Mouse (Mus musculus) midbrain, embryonic 14.5 days (tissue): ENCODE results near the gene Npcd. TPM values are rescaled to one million over a fixed set of nuclear protein-coding genes. Genes with fewer than 3 reads are reported as not detected.

Experiments
- ATAC-seq: fragments of 200-750 bp; cut with Nextera tagmentation; 2 replicates; pipeline ENCODE4 v1.8.0; 2017; ENCODE audit warnings: moderate number of reproducible peaks, moderate library complexity; ENCODE audit not compliant: low FRiP score, low TSS enrichment
- DNase-seq: peaks from one replicate; pipeline ENCODE4 v3.0.0-alpha.2; 2015
- H3K27ac ChIP-seq: fragments of 300-500 bp; sonication (generic); replicated peaks from 2 replicates; pipeline ENCODE4 v1.5.1; 2014; ENCODE audit warnings: mild to moderate bottlenecking, low read depth, low read length, moderate library complexity
- H3K27me3 ChIP-seq: fragments of 300-500 bp; sonication (generic); 2 replicates; pipeline ENCODE4 v1.6.1; 2014; ENCODE audit warnings: low read length, control low read depth, mixed read lengths; ENCODE audit not compliant: control insufficient read depth, insufficient read depth
- H3K36me3 ChIP-seq: fragments of 300-500 bp; sonication (generic); 2 replicates; pipeline ENCODE4 v1.6.1; 2014; ENCODE audit warnings: low read length, control low read depth; ENCODE audit not compliant: control insufficient read depth, insufficient read depth
- H3K4me1 ChIP-seq: fragments of 300-500 bp; sonication (generic); 2 replicates; pipeline ENCODE4 v1.6.1; 2014; ENCODE audit warnings: mild to moderate bottlenecking, antibody characterized with exemption, low read length, control low read depth; ENCODE audit not compliant: control insufficient read depth, insufficient read depth
- H3K4me2 ChIP-seq: fragments of 300-500 bp; sonication (generic); 2 replicates; pipeline ENCODE4 v1.6.1; 2014; ENCODE audit warnings: mild to moderate bottlenecking, low read length, moderate library complexity
- H3K4me3 ChIP-seq: fragments of 300-500 bp; sonication (generic); replicated peaks from 2 replicates; pipeline ENCODE4 v1.5.1; 2014; ENCODE audit warnings: low read depth, low read length
- H3K9ac ChIP-seq: fragments of 300-500 bp; sonication (generic); replicated peaks from 2 replicates; pipeline ENCODE4 v1.6.1; 2014; ENCODE audit warnings: mild to moderate bottlenecking, low read length, moderate library complexity
- H3K9me3 ChIP-seq: fragments of 300-500 bp; sonication (generic); 2 replicates; pipeline ENCODE4 v1.6.1; 2016; ENCODE audit warnings: low read length, control low read depth, mixed read lengths; ENCODE audit not compliant: control insufficient read depth
- WGBS: fragments of 180-500 bp; shearing (Covaris S2); extraction: QIAGEN DNeasy Blood & Tissue Kit; methylation state at CpG from one replicate; pipeline ENCODE4 v1.1.7; 2014; 5-methylcytosine and 5-hydroxymethylcytosine counted together
- polyA plus RNA-seq: library from polyadenylated mRNA; unstranded; fragments of >200 nt; fragmentation: Nextera tagmentation; extraction: Ambion mirVana; gene quantifications from 2 replicates; pipeline ENCODE4 v1.2.1, GENCODE M21; 2014

Npcd gene
- polyA plus RNA-seq, 1 experiment from 2014 or later, result not detected

DNA sequence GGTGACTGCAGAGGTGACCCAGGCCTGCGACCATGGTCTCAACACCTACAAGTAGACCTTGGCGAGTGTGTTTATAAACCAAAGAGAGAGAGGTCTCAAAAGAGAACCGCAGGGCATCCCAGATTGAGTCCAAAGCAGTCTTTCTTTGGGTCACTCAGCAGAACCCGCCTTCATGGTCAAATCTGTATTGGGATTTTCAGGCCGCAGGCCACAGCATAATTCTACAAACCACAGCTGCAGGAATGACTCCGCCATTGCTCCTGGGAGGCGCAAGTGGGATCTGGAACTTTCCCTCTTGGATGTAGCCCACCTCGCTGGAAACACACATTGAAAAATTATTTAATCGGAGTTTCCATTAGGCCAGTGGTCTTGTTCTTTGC is 834 bp upstream of the Npcd start:
- H3K9me3 ChIP-seq, result no peaks in the 10 kb centered on the region
- H3K4me3 ChIP-seq, result peak overlapping the region; percentile 84
- peaks cover 8% of the 10 kb centered on the region; the same call in 1 of the 2 replicates for H3K36me3 ChIP-seq
- no peaks in the 10 kb centered on the region for H3K27me3 ChIP-seq
- 31% methylated on average over 9 of the region's 9 CpGs for WGBS
- H3K27ac ChIP-seq, result peak overlapping the region; percentile 97
- H3K4me2 ChIP-seq, result peak overlapping the region; percentile 53
- peaks cover 41% of the 10 kb centered on the region for H3K4me1 ChIP-seq
- ATAC-seq (no peak), DNase-seq (peak; percentile 50)
- H3K9ac ChIP-seq, result peak overlapping the region; percentile 92

DNA sequence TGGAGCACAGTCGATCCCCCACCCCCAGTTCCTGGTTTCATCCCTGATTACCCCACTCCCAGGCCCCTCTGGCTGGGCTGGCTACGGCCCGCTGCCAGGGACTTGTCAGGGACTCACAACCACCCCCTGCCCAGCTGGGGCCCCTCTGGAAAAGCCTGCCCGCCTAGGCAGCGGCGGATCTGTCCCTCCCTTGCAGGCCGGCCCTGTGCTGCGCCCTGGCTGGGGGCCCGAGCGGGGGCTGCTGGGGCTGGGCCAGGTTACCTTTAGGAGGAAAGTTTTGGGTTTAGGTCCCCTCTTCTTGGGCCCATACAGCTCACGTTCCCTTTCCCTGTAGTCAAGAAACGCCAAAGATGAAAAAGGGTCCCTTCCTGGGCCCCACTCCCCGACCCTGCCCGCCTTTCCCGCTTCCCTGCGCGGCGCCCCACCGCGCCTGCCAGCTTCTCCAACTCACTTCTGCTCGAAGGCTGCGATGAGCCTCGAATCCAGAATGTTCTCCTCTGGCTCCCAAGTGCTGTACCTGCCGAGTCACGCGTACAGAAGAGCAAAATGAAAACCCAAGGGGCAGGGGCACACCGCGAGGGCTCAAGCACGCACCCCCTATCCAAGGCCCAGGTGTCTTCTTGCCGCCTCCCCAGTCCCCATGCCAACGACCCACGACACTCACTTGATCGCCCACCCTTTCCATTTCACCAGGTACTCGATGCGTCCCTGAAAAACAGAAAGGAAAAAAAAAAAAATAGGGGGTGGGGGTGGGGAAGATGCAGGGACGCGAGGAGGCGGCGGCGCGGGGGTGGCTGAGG is 586 bp downstream of the Npcd start:
- H3K9me3 ChIP-seq, result no peaks in the 10 kb centered on the region
- DNase-seq, result peak; percentile 66
- ATAC-seq, result 0 out of 2 replicates have a peak, but pooled peaks have one; percentile 12
- under 1% methylated on average over 41 of the region's 41 CpGs for WGBS
- peaks cover 17% of the 10 kb centered on the region for H3K36me3 ChIP-seq
- peaks cover 52% of the 10 kb centered on the region for H3K4me1 ChIP-seq
- H3K27me3 ChIP-seq, result no peaks in the 10 kb centered on the region
- H3K4me2 ChIP-seq, result peak overlapping the region; percentile 92
- peak overlapping the region; percentile 97 for H3K27ac ChIP-seq
- peak overlapping the region; percentile 92 for H3K9ac ChIP-seq
- peak overlapping the region; percentile 84 for H3K4me3 ChIP-seq

DNA sequence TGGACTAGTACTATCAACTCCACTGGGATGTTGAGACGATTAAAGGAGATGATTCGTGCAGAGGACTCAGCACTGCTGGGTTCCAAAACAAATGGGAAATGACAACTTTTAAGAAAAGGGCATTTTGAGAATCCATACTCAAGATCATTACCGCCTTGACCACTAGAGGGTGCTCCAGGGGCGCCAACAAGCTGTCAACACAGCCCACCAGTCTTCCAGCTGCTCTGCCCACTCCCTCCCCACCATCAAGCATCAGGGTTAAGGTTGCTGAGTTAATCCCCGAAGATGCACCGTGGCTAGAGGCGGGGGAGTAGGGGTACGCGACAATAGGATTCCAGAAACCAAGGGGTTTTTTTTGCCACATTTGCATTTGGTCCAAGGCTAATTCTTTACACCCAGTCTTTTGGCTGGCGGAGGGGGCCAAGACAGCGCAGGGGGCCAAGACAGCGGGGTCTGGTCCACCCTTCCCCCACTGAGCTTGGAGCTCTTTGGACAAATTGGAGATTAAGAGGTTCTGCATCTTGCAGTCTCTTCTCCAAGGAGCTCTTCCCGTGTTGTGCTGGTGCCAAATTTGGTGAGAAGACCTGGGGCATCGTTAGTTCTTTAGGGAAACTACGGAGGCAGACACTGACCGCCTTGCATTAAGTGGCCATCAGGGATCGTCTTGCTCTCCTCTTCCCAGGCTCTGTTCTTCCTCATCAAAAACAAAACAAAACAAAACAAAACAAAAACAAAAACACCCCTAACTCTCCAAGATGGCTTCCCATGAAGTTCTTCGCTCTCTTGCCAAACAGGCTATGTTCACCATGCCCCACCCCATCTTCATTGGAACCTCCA is 1.8 kb downstream of the Npcd start:
- peak overlapping the region; percentile 97 for H3K27ac ChIP-seq
- H3K27me3 ChIP-seq, result no peaks in the 10 kb centered on the region
- no peaks in the 10 kb centered on the region for H3K9me3 ChIP-seq
- H3K9ac ChIP-seq, result peak overlapping the region; percentile 92
- DNase-seq, result peak; percentile 93
- peaks cover 29% of the 10 kb centered on the region for H3K36me3 ChIP-seq
- WGBS, result 8% methylated on average over 18 of the region's 18 CpGs
- H3K4me3 ChIP-seq, result peak overlapping the region; percentile 84
- no peak; the same call in 1 of the 2 replicates for ATAC-seq
- H3K4me1 ChIP-seq, result peaks cover 64% of the 10 kb centered on the region
- peak overlapping the region; percentile 92 for H3K4me2 ChIP-seq

DNA sequence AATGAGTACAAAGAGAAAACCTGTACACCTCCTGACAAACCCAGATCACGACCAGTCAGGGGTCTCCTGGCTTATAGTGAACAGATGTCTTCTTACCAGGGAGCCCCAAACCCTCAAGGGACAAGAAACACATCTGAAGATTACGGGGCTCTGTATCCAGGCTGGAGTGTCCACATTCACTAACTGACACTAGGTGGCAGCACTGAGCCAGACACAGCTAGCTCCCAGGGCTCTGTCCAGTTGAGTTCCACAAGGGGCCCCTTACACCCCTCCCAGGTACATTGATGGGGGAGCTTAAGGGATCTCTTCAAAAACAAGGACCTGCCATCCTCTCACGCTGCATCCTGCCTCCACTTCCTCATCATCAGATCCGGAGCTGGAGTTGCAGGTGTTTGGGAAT is 3.6 kb downstream of the Npcd start:
- Histone ChIP-seq H3K9me3 (no peaks in the 10 kb centered on the region), H3K27ac (0 out of 2 replicates have a peak overlapping the region, but pooled peaks have one; percentile 32), H3K4me3 (no peak overlapping the region), H3K4me1 (peaks cover 73% of the 10 kb centered on the region), H3K4me2 (0 out of 2 replicates have a peak overlapping the region, but pooled peaks have one; percentile 6), H3K27me3 (no peaks in the 10 kb centered on the region), H3K36me3 (peaks cover 39% of the 10 kb centered on the region), H3K9ac (peak overlapping the region; percentile 16; the same call in 1 of the 2 replicates)
- 13% methylated on average over 4 of the region's 4 CpGs for WGBS
- ATAC-seq, result no peak
- DNase-seq, result peak; percentile 92

DNA sequence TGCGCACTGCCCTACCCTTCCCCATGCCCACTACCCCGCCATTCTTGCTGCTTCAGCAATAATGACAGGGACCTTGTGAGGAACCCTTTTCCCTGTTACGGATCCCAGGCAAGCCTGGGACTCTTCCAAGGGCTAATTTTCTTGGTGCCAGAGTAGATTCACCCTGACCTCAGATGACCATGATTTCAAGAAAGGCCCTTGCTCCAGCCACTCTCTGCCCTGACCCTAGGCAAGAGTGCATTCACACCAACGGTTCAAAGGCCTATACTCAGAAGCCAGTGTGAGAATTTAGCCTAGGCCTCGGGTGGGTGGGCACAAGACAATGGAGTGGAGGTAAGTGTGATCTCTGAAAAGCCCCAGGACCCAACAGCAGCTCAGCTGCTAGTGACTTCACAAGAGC is 4.6 kb downstream of the Npcd start:
- Histone ChIP-seq H3K4me2 (no peak overlapping the region), H3K27ac (0 out of 2 replicates have a peak overlapping the region, but pooled peaks have one; percentile 52)

DNA sequence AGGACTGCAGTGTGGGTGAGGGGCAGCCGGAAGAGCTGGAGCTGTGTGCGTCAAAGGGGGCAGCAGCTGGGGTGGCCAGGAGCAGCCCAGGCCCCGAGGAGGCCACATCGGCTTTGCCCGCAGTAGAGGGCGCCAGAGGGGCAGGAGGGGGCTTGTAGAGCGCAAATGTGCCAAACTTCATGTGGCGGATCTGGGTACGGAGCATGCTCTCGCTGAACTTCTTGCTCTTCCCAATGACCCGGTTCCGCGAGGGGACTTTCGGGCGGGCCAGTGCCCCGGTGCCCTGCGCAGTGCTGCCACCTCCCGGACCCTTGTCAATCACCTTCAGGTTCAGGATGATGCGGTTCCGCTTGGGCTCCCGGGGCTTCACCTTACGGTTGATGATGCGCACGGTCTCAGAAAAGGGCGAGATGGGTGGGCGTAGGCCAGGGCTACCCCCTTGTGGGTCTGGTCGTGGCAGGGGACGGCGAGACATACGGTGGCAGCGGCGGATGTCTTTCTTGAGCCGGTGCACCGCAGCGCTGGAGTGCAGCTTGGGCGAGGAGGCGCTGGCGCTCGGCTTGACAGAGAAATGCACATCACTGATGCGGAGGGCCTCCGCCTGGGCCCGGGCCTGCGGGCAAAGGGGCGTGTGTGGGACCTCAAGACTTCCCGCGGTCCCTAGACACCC is 5.5 kb downstream of the Npcd start:
- peak; percentile 56 for DNase-seq
- no peaks in the 10 kb centered on the region for H3K27me3 ChIP-seq
- H3K4me2 ChIP-seq, result peak overlapping the region; percentile 37
- H3K36me3 ChIP-seq, result peaks cover 46% of the 10 kb centered on the region
- peak overlapping the region; percentile 36 for H3K9ac ChIP-seq
- peaks cover 71% of the 10 kb centered on the region for H3K4me1 ChIP-seq
- peak overlapping the region; percentile 52 for H3K27ac ChIP-seq
- no peaks in the 10 kb centered on the region for H3K9me3 ChIP-seq
- WGBS, result 64% methylated on average over 45 of the region's 46 CpGs
- no peak for ATAC-seq
- H3K4me3 ChIP-seq, result 0 out of 2 replicates have a peak overlapping the region, but pooled peaks have one; percentile 5

More for the DNA sequence above, 4.6 kb downstream of the Npcd start:
- no peak for DNase-seq
- no peak overlapping the region for H3K4me3 ChIP-seq
- H3K9ac ChIP-seq, result 0 out of 2 replicates have a peak overlapping the region, but pooled peaks have one; percentile 16
- no peak for ATAC-seq
- 72% methylated on average over 5 of the region's 5 CpGs for WGBS
- H3K9me3 ChIP-seq, result no peaks in the 10 kb centered on the region
- peaks cover 45% of the 10 kb centered on the region for H3K36me3 ChIP-seq
- H3K4me1 ChIP-seq, result peaks cover 71% of the 10 kb centered on the region
- no peaks in the 10 kb centered on the region for H3K27me3 ChIP-seq

DNA sequence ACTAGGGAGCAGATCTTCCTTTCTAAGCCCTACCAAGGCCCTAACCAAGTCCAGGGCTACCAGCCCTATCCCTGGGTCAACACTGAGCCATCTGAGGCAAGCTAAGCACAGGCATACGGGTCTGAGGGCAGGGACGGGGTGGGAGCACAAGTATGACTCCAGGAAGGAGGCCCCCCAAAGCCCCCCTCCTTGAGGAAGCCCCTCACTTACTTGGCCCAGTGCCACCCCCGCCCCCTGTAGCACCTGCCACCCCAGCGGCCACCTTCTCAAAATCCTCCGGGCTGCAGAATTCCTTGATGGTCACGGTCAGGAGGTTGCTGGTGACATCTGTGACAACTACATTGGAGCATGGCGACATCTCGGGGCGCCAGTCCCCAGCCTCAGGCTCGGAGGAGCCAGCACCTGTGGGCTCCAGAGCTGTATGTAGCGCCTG is 6.2 kb downstream of the Npcd start:
- ATAC-seq, result no peak

More for the DNA sequence above, 6.2 kb downstream of the Npcd start:
- peaks cover 53% of the 10 kb centered on the region for H3K36me3 ChIP-seq
- no peak overlapping the region for H3K4me3 ChIP-seq
- DNase-seq, result no peak
- 64% methylated on average over 11 of the region's 11 CpGs for WGBS
- H3K9me3 ChIP-seq, result no peaks in the 10 kb centered on the region
- peak overlapping the region; percentile 37 for H3K4me2 ChIP-seq
- no peaks in the 10 kb centered on the region for H3K27me3 ChIP-seq
- H3K9ac ChIP-seq, result peak overlapping the region; percentile 36
- 0 out of 2 replicates have a peak overlapping the region, but pooled peaks have one; percentile 52 for H3K27ac ChIP-seq
- H3K4me1 ChIP-seq, result peaks cover 67% of the 10 kb centered on the region
